Mouse (Mus musculus) lung, adult 18-20 months (tissue): Measurements from ENCODE around the gene Bbc3.

Experiments
- DNase-seq, 2 experiments: peaks; one replicate each; pipeline ENCODE4 v3.0.0; 2022; ENCODE audit warnings: mixed read lengths in 2 of 2

Gene Bbc3

GRCm38 (mm10) chr7:16319216-16319615, 11.0 kb downstream of the Bbc3 start:
- DNase-seq, result no peak

DNA sequence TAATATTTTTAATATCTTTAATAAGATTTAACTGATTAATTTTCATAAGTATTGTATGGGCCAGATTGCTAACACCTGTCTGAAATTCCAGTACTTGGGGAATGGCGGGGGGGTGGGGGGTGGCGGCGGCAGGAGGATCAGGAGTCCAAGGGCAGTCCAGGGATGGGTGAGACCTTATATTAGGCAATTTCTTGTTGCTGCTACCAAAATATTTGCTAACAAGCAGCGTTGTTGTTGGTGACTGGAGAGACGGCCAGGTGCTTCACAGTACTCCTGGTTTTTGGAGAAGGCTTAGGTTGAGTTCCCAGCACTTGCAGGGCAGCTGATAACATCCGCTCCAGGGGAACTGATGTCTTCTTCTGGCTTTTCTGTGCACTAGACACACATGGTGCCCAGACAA, 12.3 kb downstream of the Bbc3 start:
- DNase-seq, result no peak

- DNase-seq, result no peak
Measured at GRCm38 (mm10) chr7:16324661-16325060, 16.5 kb downstream of the Bbc3 start.

DNA sequence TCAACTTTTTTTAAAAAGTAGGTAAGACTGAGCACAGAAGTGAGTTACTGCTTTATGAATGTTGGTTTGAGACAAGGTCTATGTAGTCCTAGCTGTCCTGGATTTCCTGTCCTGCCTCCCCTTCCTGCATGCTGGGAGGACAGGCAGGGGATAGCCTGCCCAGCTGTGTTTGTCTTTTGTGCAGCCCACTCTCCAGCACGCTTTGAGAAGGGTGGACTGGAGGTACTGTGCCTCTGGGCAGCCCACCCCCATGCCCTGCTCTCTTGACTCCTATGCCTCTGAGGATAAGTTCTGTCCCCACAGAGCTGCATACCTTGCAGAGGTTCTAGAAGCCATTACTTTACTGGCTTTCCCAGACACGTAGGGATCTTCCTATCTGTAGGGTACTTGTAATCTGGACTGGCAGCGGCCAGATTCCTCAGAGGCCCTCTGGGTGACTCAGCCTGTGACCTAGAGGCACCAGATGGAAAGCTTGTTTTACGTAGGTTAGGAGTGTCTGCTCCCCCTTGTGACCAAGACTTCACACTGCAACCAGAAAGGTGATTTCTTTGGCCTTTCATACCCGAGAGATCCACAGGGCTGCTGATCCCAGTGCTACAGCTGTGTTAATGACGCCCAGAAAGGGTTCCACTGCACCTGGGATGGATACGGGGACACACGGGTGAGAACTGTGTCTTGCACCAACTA, 17.9 kb downstream of the Bbc3 start:
- DNase-seq, result peak; percentile 78 to 87

GRCm38 (mm10) chr7:16326607-16326971, 18.4 kb downstream of the Bbc3 start:
- no peak for DNase-seq

DNA sequence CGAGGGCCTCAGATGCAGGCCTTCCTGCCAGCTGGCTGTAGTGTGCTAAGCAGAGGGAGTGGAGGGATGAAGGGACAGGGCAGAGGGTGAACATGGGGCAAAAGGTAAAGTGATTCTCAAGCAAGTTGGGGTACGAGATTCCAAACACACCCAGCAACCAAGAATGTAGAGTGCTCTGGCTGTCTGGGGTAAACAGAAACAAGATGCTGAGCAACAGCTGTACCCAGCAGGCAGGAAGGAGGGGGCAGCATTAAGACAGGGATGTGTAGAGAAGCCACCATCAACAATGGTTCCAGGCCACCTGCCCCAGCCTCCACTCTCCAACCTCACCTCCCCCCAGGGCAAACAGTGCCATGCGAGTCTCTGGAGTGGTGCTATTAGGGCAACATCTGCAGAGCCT, 21.0 kb downstream of the Bbc3 start:
- peak in 1 of 2 experiments; percentile 52 for DNase-seq

GRCm38 (mm10) chr7:16337733-16338132, 29.5 kb downstream of the Bbc3 start:
- DNase-seq, result peak in 1 of 2 experiments; percentile 25

- DNase-seq, result no peak
Measured at GRCm38 (mm10) chr7:16344598-16344997, 36.4 kb downstream of the Bbc3 start.

- DNase-seq, result no peak
Measured at GRCm38 (mm10) chr7:16345297-16345696, 37.1 kb downstream of the Bbc3 start.

- no peak for DNase-seq
Measured at GRCm38 (mm10) chr7:16349999-16350398, 41.8 kb downstream of the Bbc3 start.

DNA sequence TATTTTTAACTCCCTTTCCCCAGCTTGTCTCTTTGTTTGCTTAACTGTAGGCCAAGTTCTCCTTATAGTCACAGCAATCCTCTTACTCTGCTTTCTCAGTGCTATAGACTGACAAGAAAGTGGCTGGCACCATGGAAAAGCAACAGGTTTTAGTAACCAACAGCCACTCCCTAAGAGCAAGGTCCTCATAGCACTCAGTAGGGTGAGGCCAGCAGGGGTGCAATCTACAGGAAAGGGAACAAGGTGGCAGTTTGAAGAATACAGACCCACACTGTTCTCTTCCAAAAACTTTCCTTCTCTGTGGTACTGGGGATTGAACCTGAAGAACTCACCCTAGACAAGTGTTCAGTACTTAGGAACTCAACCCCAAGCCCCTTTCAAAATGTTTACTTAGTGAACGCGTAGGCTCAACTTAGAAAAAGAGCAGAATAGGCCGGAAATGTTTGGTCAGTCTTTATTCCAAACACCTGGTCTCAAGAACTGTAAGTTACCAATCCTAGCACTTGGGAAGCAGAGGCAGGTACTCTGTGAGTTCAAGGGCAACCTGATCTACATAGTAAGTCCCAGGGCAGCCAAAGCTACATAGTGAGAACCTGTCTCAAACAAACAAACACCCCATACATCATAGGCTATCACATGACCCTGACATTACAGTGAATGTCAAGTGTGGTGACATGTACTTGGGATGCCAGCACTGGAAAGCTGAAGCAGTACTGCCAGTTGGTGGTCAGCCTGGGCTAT, 47.8 kb downstream of the Bbc3 start:
- DNase-seq, result no peak

DNA sequence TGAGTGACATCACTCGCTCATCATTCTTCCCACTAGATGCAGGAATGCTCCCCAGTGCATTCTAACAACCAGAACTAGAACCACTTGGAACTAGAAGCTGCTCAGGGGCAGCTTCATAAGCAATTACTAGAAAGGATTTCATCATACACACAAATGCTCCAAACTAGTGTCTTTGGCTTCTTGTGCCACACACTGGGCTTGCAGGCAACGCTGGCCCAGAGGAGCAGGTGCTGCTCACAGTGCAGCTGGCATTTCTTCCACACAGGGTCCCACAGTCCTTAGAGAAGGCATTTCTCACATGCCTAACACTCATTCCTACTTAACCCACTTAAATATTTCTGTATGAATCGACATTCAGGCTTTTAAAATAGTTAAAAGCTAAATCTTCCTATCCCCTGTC, 49.4 kb downstream of the Bbc3 start:
- no peak for DNase-seq

GRCm38 (mm10) chr7:16364319-16364718, 56.1 kb downstream of the Bbc3 start:
- no peak for DNase-seq

DNA sequence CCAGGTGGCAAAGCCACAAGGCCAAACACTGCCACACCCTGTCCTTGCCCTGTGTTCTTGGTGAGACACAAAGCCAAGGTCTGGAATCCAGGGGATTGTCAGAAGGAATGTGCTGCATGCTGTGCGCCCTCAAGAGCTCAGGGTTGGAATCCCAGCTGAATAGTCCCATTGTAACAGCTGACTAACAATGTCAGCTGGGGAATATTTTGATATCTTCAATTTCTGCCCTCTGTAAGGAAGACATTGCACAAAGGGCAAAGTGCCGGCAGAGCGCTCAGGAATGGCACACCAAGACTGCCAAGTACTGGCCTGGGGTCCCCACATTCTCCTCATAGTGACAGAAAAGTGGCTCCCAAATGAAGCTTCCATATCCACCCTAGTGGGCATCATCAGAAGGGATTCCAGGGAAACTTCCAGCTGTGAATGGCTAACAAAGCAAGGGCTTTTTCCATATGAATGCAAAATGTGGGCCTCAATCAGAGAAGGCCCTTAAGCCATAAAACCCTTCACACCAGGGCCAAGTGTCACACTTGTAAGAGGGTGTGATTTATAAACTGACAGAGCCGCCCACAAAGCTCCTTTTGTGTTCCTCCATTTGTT, 56.8 kb downstream of the Bbc3 start:
- DNase-seq, result peak; percentile 65 to 80

DNA sequence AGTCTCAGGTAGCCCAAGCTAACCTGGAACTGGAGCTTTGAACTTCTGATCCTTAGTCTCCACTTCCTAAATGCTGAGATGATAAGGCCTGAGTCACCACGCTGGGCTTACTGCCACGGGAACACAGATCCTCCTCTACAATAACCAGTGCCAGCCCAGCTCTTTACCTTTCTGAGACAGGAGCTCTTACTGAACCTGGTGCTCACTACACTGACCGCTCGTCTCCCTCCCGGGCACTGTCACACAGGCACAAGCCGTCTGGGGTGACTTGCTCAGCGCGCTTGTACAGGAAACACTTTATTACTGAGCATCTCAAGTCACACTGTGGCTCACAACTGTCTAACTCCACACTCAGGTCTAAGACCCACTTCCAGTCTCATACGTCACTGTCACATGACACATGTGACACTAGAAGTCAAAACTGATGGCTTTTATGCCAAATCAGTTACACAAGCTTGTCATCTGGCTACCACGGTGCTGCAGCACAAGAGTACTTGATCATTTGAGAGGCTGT, 58.0 kb downstream of the Bbc3 start:
- DNase-seq, result peak; percentile 67 to 72

DNA sequence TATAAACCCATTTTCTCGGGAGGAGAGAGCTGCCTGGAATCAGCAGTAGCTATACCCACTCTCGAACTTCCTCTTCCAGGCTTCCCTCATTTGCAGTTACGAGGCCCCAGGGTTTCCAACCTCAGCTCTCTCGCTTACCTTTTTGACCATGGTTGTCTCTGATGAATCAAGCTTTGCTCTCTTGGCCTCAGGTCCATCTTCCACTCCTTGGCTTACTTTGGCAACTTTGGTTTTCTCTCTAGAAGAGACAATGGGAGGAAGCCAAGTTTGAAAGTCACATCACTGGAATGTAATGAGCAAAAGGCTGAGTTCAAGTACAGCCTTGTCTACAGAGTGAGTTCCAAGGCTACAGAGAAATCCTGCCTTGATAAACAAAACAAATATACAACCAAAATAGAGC, 58.5 kb downstream of the Bbc3 start:
- DNase-seq, result no peak
